Comparison of ENCODE assay signal across 9 mouse cellular contexts in genomic region chrX:57053993-57054385, GRCm38 (mm10). TPM values are rescaled to one million over a fixed set of nuclear protein-coding genes. Genes with fewer than 3 reads are reported as not detected.
DNase-seq lines count a peak whose midpoint lies in the region; ATAC-seq lines count a peak whose summit lies in the region.
"Had no signal": no experiment of that assay in that cellular context is flagged by ENCODE, and none has a peak within 500 bp of the region (broad histone marks: within the 10 kb centered on the region; RNA-seq: fewer than 3 reads in every experiment).

No protein-coding gene starts in this region.

- peak overlapping the region; percentile 72 for H3K4me3 ChIP-seq in liver, embryonic 13.5 days (replicated peaks)

- H3K36me3 ChIP-seq in liver, embryonic 13.5 days = 0 out of 2 replicates have a peak, but pooled peaks cover 7% of the 10 kb centered on the region

- H3K4me2 ChIP-seq in liver, embryonic 13.5 days = peak overlapping the region; percentile 72

- no peaks in the 10 kb centered on the region for H3K27me3 ChIP-seq in liver, embryonic 13.5 days

- DNase-seq in cerebellum, adult 8-10 months = no peak
- peak; percentile 19 for DNase-seq in thymus, postnatal 4 days
- DNase-seq in thymus, adult 18-20 months = no peak
- DNase-seq in liver, embryonic 13.5 days = peak; percentile 0
- DNase-seq in ovary, postnatal 10 days (ENCODE audit: low spot score) = no peak
- no peak for DNase-seq in layer of hippocampus, adult 18-20 months (ENCODE audit: low spot score in 2 of 2)
- DNase-seq in adrenal gland, adult 8-10 months = no peak

- H3K9ac ChIP-seq in liver, embryonic 13.5 days = peak overlapping the region; percentile 72

- no peak overlapping the region; the same call in 1 of the 2 replicates for H3K27ac ChIP-seq in liver, embryonic 13.5 days

- 29% methylated on average over 11 of the region's 11 CpGs for WGBS in liver, embryonic 13.5 days (ENCODE audit: insufficient replicate concordance)

- H3K4me1 ChIP-seq in liver, embryonic 13.5 days (replicated peaks) = peaks cover 5% of the 10 kb centered on the region; the same call in 1 of the 2 replicates

- H3K9me3 ChIP-seq in liver, embryonic 13.5 days (replicated peaks) = no peaks in the 10 kb centered on the region

- ATAC-seq in cerebellum, adult (ENCODE audit: insufficient number of reproducible peaks, low FRiP score, low TSS enrichment) = 0 out of 2 replicates have a peak, but pooled peaks have one; percentile 22
- peak; percentile 30 for ATAC-seq in liver, embryonic 13.5 days (ENCODE audit: low read depth)

RNA-seq across cellular contexts. Expression of gene Htatsf1, which starts 0.6 kb away (rescaled TPM):
- polyA plus RNA-seq in liver, embryonic 13.5 days (2015; fragmentation: Nextera tagmentation; extraction: Ambion mirVana) = 32.4 and 33.7 TPM in 2 replicates
- total RNA-seq in layer of hippocampus, adult 18-20 months (2021) = 10 to 100 TPM; 57.8 to 59.0 TPM
- 10 to 100 TPM; 37.9 to 52.9 (median 47.0) TPM for total RNA-seq in adrenal gland, adult 8-10 months (2022)

RNA-seq across cellular contexts. Expression of gene Brs3, which starts 11.1 kb away (rescaled TPM):
- not detected in 2 replicates for polyA plus RNA-seq in liver, embryonic 13.5 days (2015; fragmentation: Nextera tagmentation; extraction: Ambion mirVana)
- not detected for total RNA-seq in layer of hippocampus, adult 18-20 months (2021)
- not detected for total RNA-seq in adrenal gland, adult 8-10 months (2022)
- polyA plus RNA-seq: gonadal fat pad, adult 2 months had no signal

RNA-seq across cellular contexts. Expression of gene Vgll1, which starts 33.9 kb away (rescaled TPM):
- not detected in 2 replicates for polyA plus RNA-seq in liver, embryonic 13.5 days (2015; fragmentation: Nextera tagmentation; extraction: Ambion mirVana)
- total RNA-seq in layer of hippocampus, adult 18-20 months (2021) = not detected
- total RNA-seq in adrenal gland, adult 8-10 months (2022) = not detected
- polyA plus RNA-seq: gonadal fat pad, adult 2 months had no signal

Comparison
In these comparisons a context has a peak if more than half of its experiments do, and no peak if none do; other contexts are left out.
1. DNase-seq: peak in thymus, postnatal 4 days (single experiment) and liver, embryonic 13.5 days (single experiment); none in cerebellum, adult 8-10 months (single experiment), thymus, adult 18-20 months (0 of 2), ovary, postnatal 10 days (single experiment), layer of hippocampus, adult 18-20 months (0 of 2) and adrenal gland, adult 8-10 months (single experiment).